Mouse (Mus musculus) liver, adult 2 months (tissue): ENCODE data around the gene Psmd13. TPM values are rescaled to one million over a fixed set of nuclear protein-coding genes. Genes with fewer than 3 reads are reported as not detected.
A peak's percentile ranks its signal among the peaks of the same experiment; 100 is the strongest.

Source experiments
- DNase-seq: peaks from one replicate; pipeline ENCODE4 v3.0.0-alpha.2; 2011; ENCODE audit warnings: low read depth, low spot score; ENCODE audit errors: extremely low read depth
- H3K27ac ChIP-seq: fragments of 200-500 bp; replicated peaks from 2 replicates; pipeline ENCODE4 v1.5.1; 2012; ENCODE audit warnings: low read depth, mild to moderate bottlenecking, control low read depth, inconsistent platforms, low read length; ENCODE audit not compliant: insufficient read depth
- H3K27me3 ChIP-seq: fragments of 200-500 bp; 2 replicates; pipeline ENCODE4 v1.6.1; 2012; ENCODE audit warnings: mild to moderate bottlenecking, moderate library complexity, low read length, inconsistent platforms; ENCODE audit not compliant: control insufficient read depth, insufficient read depth
- H3K36me3 ChIP-seq: fragments of 200-500 bp; 2 replicates; pipeline ENCODE4 v1.6.1; 2012; ENCODE audit warnings: low read length, inconsistent platforms; ENCODE audit not compliant: control insufficient read depth, insufficient read depth
- H3K4me1 ChIP-seq: fragments of 200-500 bp; 2 replicates; pipeline ENCODE4 v1.6.1; 2011; ENCODE audit warnings: low read length; ENCODE audit not compliant: control insufficient read depth, insufficient read depth
- H3K4me3 ChIP-seq: fragments of 200-500 bp; 2 replicates; pipeline ENCODE4 v1.5.1; 2011; ENCODE audit warnings: low read depth, mild to moderate bottlenecking, control low read depth, low read length, moderate library complexity; ENCODE audit not compliant: insufficient read depth
- H3K79me2 ChIP-seq: fragments of 200-500 bp; 2 replicates; pipeline ENCODE4 v1.6.1; 2012; ENCODE audit warnings: inconsistent platforms, mild to moderate bottlenecking, low read length, moderate library complexity; ENCODE audit not compliant: control insufficient read depth, insufficient read depth
- H3K9ac ChIP-seq: fragments of 200-500 bp; 2 replicates; pipeline ENCODE4 v1.6.1; 2012; ENCODE audit warnings: low read depth, mild to moderate bottlenecking, control low read depth, inconsistent platforms, low read length
- CTCF ChIP-seq: fragments of 200-500 bp; IDR thresholded peaks from 2 replicates; pipeline ENCODE4 v1.5.1; 2011; ENCODE audit warnings: low read depth, low read length, control low read depth
- POLR2A ChIP-seq: fragments of 200-500 bp; IDR thresholded peaks from 2 replicates; pipeline ENCODE4 v1.6.1; 2011; ENCODE audit warnings: low read length, control low read depth; ENCODE audit not compliant: insufficient read depth; ENCODE audit errors: extremely low read depth
- WGBS: fragments of 180-500 bp; shearing (Covaris S2); methylation state at CpG from one replicate; pipeline ENCODE4 v1.1.7; 2018; 5-methylcytosine and 5-hydroxymethylcytosine counted together
- polyA plus RNA-seq: library from polyadenylated mRNA; depleted of rRNA; stranded (reverse); fragments of >200 nt; gene quantifications from 2 replicates; pipeline ENCODE4 v1.2.3, GENCODE M21; 2012
- total RNA-seq: library from RNA; depleted of rRNA; stranded (reverse); fragments of >200 nt; gene quantifications from 2 replicates; pipeline ENCODE4 v1.2.3, GENCODE M21; 2014

Gene Psmd13
- total and polyA plus RNA-seq, 2 experiments = 51.1 to 102 TPM

GRCm38 (mm10) chr7:140907131-140907530 is 25.4 kb downstream of the Psmd13 start:
- 17% methylated on average over 13 of the region's 13 CpGs for WGBS
- no peaks in the 10 kb centered on the region for H3K27me3 ChIP-seq
- peaks cover 4% of the 10 kb centered on the region; the same call in 1 of the 2 replicates for H3K36me3 ChIP-seq
- TF ChIP-seq POLR2A (0 out of 2 replicates have a peak, but pooled peaks have one; percentile 38), CTCF (0 out of 2 replicates have a peak, but pooled peaks have one; percentile 12)
- H3K9ac ChIP-seq = peak overlapping the region; percentile 98
- DNase-seq = peak; percentile 73
- H3K79me2 ChIP-seq = peaks cover 5% of the 10 kb centered on the region; the same call in 1 of the 2 replicates
- peak overlapping the region; percentile 95 for H3K27ac ChIP-seq
- peak overlapping the region; percentile 91 for H3K4me3 ChIP-seq
- peaks cover 26% of the 10 kb centered on the region for H3K4me1 ChIP-seq

GRCm38 (mm10) chr7:140907697-140908096 is 25.9 kb downstream of the Psmd13 start:
- Histone ChIP-seq H3K27me3 (no peaks in the 10 kb centered on the region), H3K79me2 (peaks cover 5% of the 10 kb centered on the region; the same call in 1 of the 2 replicates), H3K36me3 (peaks cover 4% of the 10 kb centered on the region; the same call in 1 of the 2 replicates), H3K9ac (peak overlapping the region; percentile 41), H3K27ac (peak overlapping the region; percentile 95), H3K4me1 (peaks cover 27% of the 10 kb centered on the region), H3K4me3 (peak overlapping the region; percentile 91)
- 25% methylated on average over 7 of the region's 7 CpGs for WGBS
- no peak for DNase-seq
- TF ChIP-seq CTCF (peak; percentile 25; the same call in 1 of the 2 replicates), POLR2A (no peak)

- H3K27me3 ChIP-seq = no peaks in the 10 kb centered on the region
- no peak for TF ChIP-seq CTCF
- 0 out of 2 replicates have a peak, but pooled peaks have one; percentile 52 for TF ChIP-seq POLR2A
- peaks cover 5% of the 10 kb centered on the region; the same call in 1 of the 2 replicates for H3K79me2 ChIP-seq
- peak overlapping the region; percentile 28 for H3K4me3 ChIP-seq
- H3K4me1 ChIP-seq = peaks cover 25% of the 10 kb centered on the region
- peaks cover 4% of the 10 kb centered on the region; the same call in 1 of the 2 replicates for H3K36me3 ChIP-seq
- 13% methylated on average over 7 of the region's 7 CpGs for WGBS
- peak; percentile 88 for DNase-seq
- peak overlapping the region; percentile 87 for H3K27ac ChIP-seq
- H3K9ac ChIP-seq = peak overlapping the region; percentile 41
These were observed 26.4 kb downstream of the Psmd13 start for GRCm38 (mm10) chr7:140908181-140908580.

- Histone ChIP-seq H3K79me2 (peaks cover 5% of the 10 kb centered on the region; the same call in 1 of the 2 replicates), H3K9ac (peak overlapping the region; percentile 72), H3K27ac (peak overlapping the region; percentile 87), H3K4me3 (peak overlapping the region; percentile 48), H3K27me3 (no peaks in the 10 kb centered on the region), H3K36me3 (peaks cover 4% of the 10 kb centered on the region; the same call in 1 of the 2 replicates), H3K4me1 (peaks cover 28% of the 10 kb centered on the region)
- 0 out of 2 replicates have a peak, but pooled peaks have one; percentile 31 for TF ChIP-seq POLR2A
- peak; percentile 93 for TF ChIP-seq CTCF
- peak; percentile 91 for DNase-seq
- WGBS = under 1% methylated on average over 19 of the region's 19 CpGs
These were observed 26.9 kb downstream of the Psmd13 start for GRCm38 (mm10) chr7:140908634-140909107.

- Histone ChIP-seq H3K27ac (peak overlapping the region; percentile 84), H3K79me2 (no peaks in the 10 kb centered on the region; the same call in 1 of the 2 replicates), H3K27me3 (no peaks in the 10 kb centered on the region), H3K9ac (peak overlapping the region; percentile 58), H3K36me3 (peaks cover 5% of the 10 kb centered on the region; the same call in 1 of the 2 replicates), H3K4me3 (no peak overlapping the region), H3K4me1 (peaks cover 40% of the 10 kb centered on the region)
- 41% methylated on average over 3 of the region's 3 CpGs for WGBS
- no peak for TF ChIP-seq CTCF
- TF ChIP-seq POLR2A = no peak
- peak; percentile 53 for DNase-seq
These were observed 30.5 kb downstream of the Psmd13 start for GRCm38 (mm10) chr7:140912293-140912692.

GRCm38 (mm10) chr7:140912846-140913482 is 31.2 kb downstream of the Psmd13 start:
- Histone ChIP-seq H3K27ac (peak overlapping the region; percentile 95), H3K9ac (peak overlapping the region; percentile 58), H3K4me1 (peaks cover 40% of the 10 kb centered on the region), H3K36me3 (peaks cover 8% of the 10 kb centered on the region; the same call in 1 of the 2 replicates), H3K79me2 (no peaks in the 10 kb centered on the region; the same call in 1 of the 2 replicates), H3K27me3 (no peaks in the 10 kb centered on the region), H3K4me3 (no peak overlapping the region)
- peak; percentile 96 for DNase-seq
- TF ChIP-seq CTCF = no peak
- TF ChIP-seq POLR2A = no peak
- 23% methylated on average over 5 of the region's 5 CpGs for WGBS
